Mouse (Mus musculus) heart, embryonic 13.5 days (tissue): ENCODE measurements around the gene Tet1. TPM values are rescaled to one million over a fixed set of nuclear protein-coding genes. Genes with fewer than 3 reads are reported as not detected.

Experiments
- ATAC-seq: fragments of 200-750 bp; cut with Nextera tagmentation; 2 replicates; pipeline ENCODE4 v1.8.0; 2017; ENCODE audit warnings: moderate TSS enrichment; ENCODE audit not compliant: insufficient number of reproducible peaks, low FRiP score, low TSS enrichment; ENCODE audit errors: extremely low read depth
- H3K27ac ChIP-seq: fragments of 300-500 bp; sonication (generic); replicated peaks from 2 replicates; pipeline ENCODE4 v1.5.1; 2015; ENCODE audit warnings: moderate library complexity, mild to moderate bottlenecking, inconsistent platforms
- H3K27me3 ChIP-seq: fragments of 300-500 bp; sonication (generic); replicated peaks from 2 replicates; pipeline ENCODE4 v1.6.1; 2015; ENCODE audit warnings: mild to moderate bottlenecking, inconsistent platforms
- H3K36me3 ChIP-seq: fragments of 300-500 bp; sonication (generic); 2 replicates; pipeline ENCODE4 v1.6.1; 2015; ENCODE audit warnings: mild to moderate bottlenecking, inconsistent platforms
- H3K4me1 ChIP-seq: fragments of 300-500 bp; sonication (generic); 2 replicates; pipeline ENCODE4 v1.6.1; 2015; ENCODE audit warnings: inconsistent platforms
- H3K4me2 ChIP-seq: fragments of 300-500 bp; sonication (generic); 2 replicates; pipeline ENCODE4 v1.6.1; 2015; ENCODE audit warnings: inconsistent platforms, mild to moderate bottlenecking, moderate library complexity
- H3K4me3 ChIP-seq: fragments of 300-500 bp; sonication (generic); 2 replicates; pipeline ENCODE4 v1.5.1; 2015; ENCODE audit warnings: moderate library complexity, mild to moderate bottlenecking, inconsistent platforms
- H3K9ac ChIP-seq: fragments of 300-500 bp; sonication (generic); 2 replicates; pipeline ENCODE4 v1.6.1; 2015; ENCODE audit warnings: inconsistent platforms, mild to moderate bottlenecking, moderate library complexity
- H3K9me3 ChIP-seq: fragments of 300-500 bp; sonication (generic); 2 replicates; pipeline ENCODE4 v1.6.1; 2016; ENCODE audit warnings: inconsistent platforms
- WGBS: fragments of 180-500 bp; shearing (Covaris S2); methylation state at CpG from one replicate; pipeline ENCODE4 v1.1.7; 2015; ENCODE audit warnings: mixed read lengths; 5-methylcytosine and 5-hydroxymethylcytosine counted together
- polyA plus RNA-seq: library from polyadenylated mRNA; unstranded; fragments of >200 nt; fragmentation: Nextera tagmentation; extraction: Ambion mirVana; gene quantifications from 2 replicates; pipeline ENCODE4 v1.2.1, GENCODE M21; 2015

Gene Tet1
- polyA plus RNA-seq, 1 experiment from 2014 or later = 24.0 TPM

DNA sequence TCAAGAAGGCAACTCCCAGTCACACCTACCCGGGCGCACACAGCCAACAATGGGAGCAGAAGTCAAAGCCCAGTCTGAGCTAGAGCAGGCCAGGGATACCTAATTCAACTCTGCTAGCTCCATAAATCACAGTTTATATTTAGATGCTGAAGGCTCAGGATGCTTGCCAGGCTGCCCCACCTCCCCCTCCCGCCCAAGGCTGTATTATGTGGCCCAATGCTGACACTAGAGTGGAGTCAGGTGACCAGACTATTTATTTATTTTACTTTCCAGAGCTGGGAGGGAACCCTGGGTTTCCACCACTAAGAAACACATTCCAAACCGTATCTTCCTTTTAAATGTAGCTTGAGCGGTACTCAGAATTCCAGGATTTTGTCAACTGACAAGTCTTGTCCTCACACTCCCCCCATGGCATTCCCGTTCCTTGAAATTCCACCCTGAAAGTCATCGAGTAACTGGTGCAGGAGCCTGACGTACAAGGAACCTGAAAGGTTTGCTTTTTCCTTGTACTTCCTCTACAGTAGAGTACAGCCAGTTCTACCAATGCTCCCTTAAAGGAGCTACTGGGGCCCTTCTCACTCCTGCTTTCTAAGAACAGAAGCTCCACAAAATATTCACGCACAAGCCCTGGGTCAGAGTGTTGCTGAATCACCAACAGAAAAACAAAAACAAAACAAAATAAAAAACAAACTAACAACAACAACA lies 64.9 kb downstream of the Tet1 start:
- H3K4me3 ChIP-seq = peak overlapping the region; percentile 32

DNA sequence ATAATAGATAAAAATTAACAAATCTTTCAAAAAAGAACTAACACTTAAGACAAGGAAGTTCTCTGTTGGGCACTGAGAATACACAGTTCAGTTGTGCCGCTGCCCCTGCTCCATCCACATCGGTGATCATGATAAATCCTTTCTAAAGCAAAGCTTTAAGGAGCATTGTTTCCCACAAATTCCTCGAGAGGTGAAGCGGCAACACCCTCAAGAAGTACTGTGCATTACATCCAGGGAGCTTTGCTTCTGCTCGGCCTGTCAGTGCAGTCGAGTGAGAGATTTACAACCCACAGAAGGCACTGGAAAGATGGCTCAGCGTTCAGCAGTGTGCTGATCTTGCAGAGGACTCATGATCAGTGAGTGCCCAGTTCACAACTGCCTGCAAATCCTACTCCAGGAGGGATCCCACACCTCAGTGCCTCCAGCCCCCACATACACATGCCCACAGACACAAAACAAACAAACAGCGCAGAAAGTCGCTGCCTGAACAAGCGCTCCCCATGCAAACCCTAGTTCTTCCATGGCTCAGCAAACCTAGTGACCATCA lies 66.8 kb downstream of the Tet1 start:
- Histone ChIP-seq H3K27ac (no peak overlapping the region), H3K4me3 (no peak overlapping the region), H3K9me3 (no peaks in the 10 kb centered on the region), H3K4me2 (no peak overlapping the region), H3K9ac (no peak overlapping the region), H3K36me3 (peaks cover 37% of the 10 kb centered on the region), H3K27me3 (no peaks in the 10 kb centered on the region), H3K4me1 (peaks cover 24% of the 10 kb centered on the region)
- WGBS = 78% methylated on average over 10 of the region's 10 CpGs
- ATAC-seq = no peak

More for the DNA sequence above, 64.9 kb downstream of the Tet1 start:
- H3K36me3 ChIP-seq = peaks cover 18% of the 10 kb centered on the region
- H3K27ac ChIP-seq = peak overlapping the region; percentile 91
- WGBS = 18% methylated on average over 9 of the region's 9 CpGs
- no peaks in the 10 kb centered on the region for H3K9me3 ChIP-seq
- peak; percentile 69; the same call in 1 of the 2 replicates for ATAC-seq
- peaks cover 33% of the 10 kb centered on the region for H3K4me1 ChIP-seq
- H3K4me2 ChIP-seq = peak overlapping the region; percentile 63
- no peaks in the 10 kb centered on the region for H3K27me3 ChIP-seq
- peak overlapping the region; percentile 68 for H3K9ac ChIP-seq

DNA sequence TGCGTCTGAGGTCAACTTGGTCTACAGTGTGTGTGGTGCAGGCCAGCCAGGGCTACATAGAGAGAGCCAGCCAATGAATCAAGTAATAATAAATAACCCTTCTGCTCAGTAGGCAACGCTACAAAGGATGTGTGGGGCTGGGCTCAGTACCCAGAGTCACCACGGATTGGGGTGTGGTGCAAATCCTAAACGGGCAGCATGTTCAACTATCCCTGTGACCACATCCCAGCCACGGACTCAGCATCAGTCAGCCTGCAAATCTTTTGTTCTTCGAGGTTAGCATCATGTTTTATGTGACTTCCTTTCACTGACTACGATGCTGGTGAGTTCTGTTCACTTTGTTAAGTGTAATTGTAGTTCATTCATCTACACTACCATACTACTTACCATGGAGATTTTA lies 68.1 kb downstream of the Tet1 start:
- H3K27me3 ChIP-seq = no peaks in the 10 kb centered on the region

DNA sequence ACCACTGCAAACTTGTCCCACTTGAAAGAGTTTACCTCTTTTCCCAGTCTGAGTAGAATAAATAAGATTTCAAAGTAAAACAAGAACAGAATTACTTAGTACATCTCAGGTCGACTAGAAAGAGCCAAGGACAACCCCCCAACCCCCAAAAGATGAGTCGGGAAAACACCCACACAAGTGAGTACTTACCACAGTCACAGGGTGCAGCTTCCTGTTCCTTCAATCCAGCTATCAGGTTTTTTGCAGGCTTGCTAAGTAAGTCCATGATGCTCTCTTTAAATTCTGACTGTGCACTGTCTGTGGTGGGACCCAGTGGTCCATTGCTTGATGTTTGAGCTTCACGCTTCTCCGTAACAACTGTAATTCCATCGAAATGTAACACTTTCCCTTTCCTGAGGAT lies 70.8 kb downstream of the Tet1 start:
- 87% methylated on average over 5 of the region's 5 CpGs for WGBS
- H3K4me1 ChIP-seq = peaks cover 6% of the 10 kb centered on the region
- no peak overlapping the region for H3K4me2 ChIP-seq
- no peaks in the 10 kb centered on the region for H3K27me3 ChIP-seq
- ATAC-seq = no peak
- peaks cover 55% of the 10 kb centered on the region for H3K36me3 ChIP-seq
- no peak overlapping the region for H3K27ac ChIP-seq
- H3K4me3 ChIP-seq = no peak overlapping the region
- H3K9me3 ChIP-seq = no peaks in the 10 kb centered on the region
- H3K9ac ChIP-seq = no peak overlapping the region

More for the DNA sequence above, 68.1 kb downstream of the Tet1 start:
- ATAC-seq = no peak
- no peak overlapping the region for H3K4me2 ChIP-seq
- no peak overlapping the region for H3K4me3 ChIP-seq
- H3K27ac ChIP-seq = no peak overlapping the region
- H3K4me1 ChIP-seq = peaks cover 24% of the 10 kb centered on the region
- no peaks in the 10 kb centered on the region for H3K9me3 ChIP-seq
- WGBS = 93% methylated on average over 7 of the region's 7 CpGs
- H3K36me3 ChIP-seq = peaks cover 41% of the 10 kb centered on the region
- H3K9ac ChIP-seq = no peak overlapping the region

DNA sequence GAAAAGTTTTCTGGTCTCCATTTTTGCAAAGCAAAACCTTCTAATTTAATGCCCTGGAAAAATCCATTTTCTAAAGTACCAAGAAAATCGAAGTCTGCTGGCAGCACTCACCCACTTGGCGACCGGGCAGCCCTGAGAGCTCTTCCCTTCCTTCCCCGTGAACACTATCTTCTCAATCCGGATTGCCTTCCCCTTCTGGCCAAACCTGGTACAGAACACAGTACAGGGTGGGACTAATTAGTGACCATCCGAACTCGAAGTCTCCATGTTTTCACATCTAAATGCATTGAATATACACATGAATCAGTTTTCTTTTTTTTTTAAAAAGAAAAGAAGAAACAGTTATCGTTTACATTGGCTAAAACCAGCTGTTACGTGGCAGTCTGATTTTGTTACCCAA lies 76.0 kb downstream of the Tet1 start:
- 75% methylated on average over 9 of the region's 9 CpGs for WGBS

DNA sequence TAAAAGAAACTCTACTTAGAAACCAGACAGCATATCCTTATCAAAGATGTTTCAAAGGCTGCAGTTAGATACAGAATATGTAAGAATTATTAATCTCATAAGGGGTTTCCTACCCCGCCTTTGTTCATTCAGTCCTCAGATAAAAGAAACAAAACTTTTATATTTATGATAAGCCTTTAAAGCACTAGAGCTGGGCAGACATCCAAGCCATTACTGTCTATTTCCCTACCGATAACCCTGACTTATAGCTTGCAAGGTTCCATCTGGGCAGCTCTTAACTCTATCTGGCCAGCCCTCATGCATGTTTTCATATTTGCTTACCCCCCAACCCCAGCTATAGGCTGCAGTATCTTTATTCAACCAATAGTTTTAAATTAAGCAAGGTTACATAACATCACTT lies 77.2 kb downstream of the Tet1 start:
- Histone ChIP-seq H3K27ac (no peak overlapping the region), H3K4me2 (no peak overlapping the region), H3K4me1 (peaks cover 13% of the 10 kb centered on the region), H3K9me3 (no peaks in the 10 kb centered on the region), H3K9ac (no peak overlapping the region), H3K36me3 (peaks cover 60% of the 10 kb centered on the region), H3K27me3 (no peaks in the 10 kb centered on the region), H3K4me3 (no peak overlapping the region)
- no peak for ATAC-seq
- WGBS = 35% methylated on average over 2 of the region's 2 CpGs

More for the DNA sequence above, 76.0 kb downstream of the Tet1 start:
- H3K4me3 ChIP-seq = no peak overlapping the region
- peaks cover 13% of the 10 kb centered on the region for H3K4me1 ChIP-seq
- H3K27me3 ChIP-seq = no peaks in the 10 kb centered on the region
- H3K9ac ChIP-seq = no peak overlapping the region
- H3K36me3 ChIP-seq = peaks cover 61% of the 10 kb centered on the region
- no peak for ATAC-seq
- H3K27ac ChIP-seq = no peak overlapping the region
- no peaks in the 10 kb centered on the region for H3K9me3 ChIP-seq
- no peak overlapping the region for H3K4me2 ChIP-seq

DNA sequence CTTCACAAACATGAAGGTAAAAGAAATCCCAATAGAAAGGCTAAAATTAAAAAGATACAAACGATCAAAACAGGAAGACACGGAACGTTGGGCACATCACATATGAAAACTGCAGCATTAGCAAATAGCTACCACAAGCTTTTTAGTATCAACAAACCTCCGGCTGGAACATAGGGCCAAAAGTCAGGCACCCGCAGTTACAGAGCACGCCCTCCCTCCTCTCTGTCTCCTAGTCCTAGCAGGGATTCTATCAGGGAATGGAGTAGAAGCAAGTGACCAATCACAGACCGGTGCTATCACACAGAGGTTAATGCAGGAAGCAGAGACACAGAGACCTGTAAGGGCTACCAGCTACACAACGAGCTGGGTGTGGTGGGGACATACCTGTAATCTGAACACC lies 84.3 kb downstream of the Tet1 start:
- Histone ChIP-seq H3K27ac (no peak overlapping the region), H3K4me3 (no peak overlapping the region), H3K4me2 (no peak overlapping the region), H3K9ac (no peak overlapping the region), H3K27me3 (no peaks in the 10 kb centered on the region), H3K9me3 (no peaks in the 10 kb centered on the region), H3K36me3 (peaks cover 67% of the 10 kb centered on the region), H3K4me1 (no peaks in the 10 kb centered on the region)
- 83% methylated on average over 8 of the region's 8 CpGs for WGBS
- ATAC-seq = no peak

DNA sequence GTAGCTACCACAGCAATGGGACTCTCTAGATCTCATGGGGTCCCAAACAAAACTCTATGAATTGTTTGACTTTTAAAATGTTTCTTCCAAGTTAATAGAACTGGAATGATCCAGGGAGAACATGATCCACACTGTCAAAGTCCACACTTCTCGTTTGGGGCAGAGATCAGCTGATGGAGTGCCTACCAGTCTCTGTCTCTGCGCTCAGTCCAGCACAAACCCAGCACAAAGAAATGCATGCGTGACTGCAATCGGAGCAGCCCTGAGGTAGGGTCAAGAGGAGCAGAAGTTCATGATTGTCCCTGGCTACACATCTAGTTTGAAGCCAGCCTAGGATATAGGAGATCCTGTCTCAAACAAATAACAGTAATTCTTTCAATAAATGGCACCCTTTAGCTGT lies 85.4 kb downstream of the Tet1 start:
- whole genome bisulfite sequencing = 80% methylated on average over 4 of the region's 4 CpGs
- H3K9ac ChIP-seq = no peak overlapping the region
- peaks cover 69% of the 10 kb centered on the region for H3K36me3 ChIP-seq
- no peak overlapping the region for H3K4me2 ChIP-seq
- H3K27ac ChIP-seq = no peak overlapping the region
- H3K27me3 ChIP-seq = no peaks in the 10 kb centered on the region
- H3K4me3 ChIP-seq = no peak overlapping the region
- no peak for ATAC-seq
- no peaks in the 10 kb centered on the region for H3K4me1 ChIP-seq
- no peaks in the 10 kb centered on the region for H3K9me3 ChIP-seq

DNA sequence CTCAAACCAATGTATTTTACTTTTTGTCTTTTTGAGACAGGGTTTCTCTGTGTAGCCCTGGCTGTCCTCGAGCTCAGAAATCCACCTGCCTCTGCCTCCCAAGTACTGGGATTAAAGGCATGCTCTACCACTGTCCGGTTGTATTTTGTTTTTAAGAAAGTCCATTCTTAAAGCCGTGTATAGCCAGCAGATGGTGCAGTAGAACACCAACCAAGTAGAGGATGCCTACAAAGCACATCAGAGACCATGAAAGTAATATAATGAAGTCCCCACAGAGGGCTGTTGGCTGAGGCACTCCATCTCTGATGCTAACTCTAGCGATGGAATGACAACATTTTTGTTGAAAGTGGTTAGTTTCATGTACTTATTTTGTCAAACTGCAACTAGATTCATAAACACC lies 98.8 kb downstream of the Tet1 start:
- H3K9ac ChIP-seq = no peak overlapping the region
- no peak overlapping the region for H3K4me3 ChIP-seq
- H3K9me3 ChIP-seq = no peaks in the 10 kb centered on the region
- H3K36me3 ChIP-seq = peaks cover 59% of the 10 kb centered on the region
- H3K27me3 ChIP-seq = no peaks in the 10 kb centered on the region
- H3K27ac ChIP-seq = no peak overlapping the region
- WGBS = 61% methylated on average over 4 of the region's 4 CpGs
- H3K4me2 ChIP-seq = no peak overlapping the region
- no peaks in the 10 kb centered on the region for H3K4me1 ChIP-seq
- no peak for ATAC-seq

DNA sequence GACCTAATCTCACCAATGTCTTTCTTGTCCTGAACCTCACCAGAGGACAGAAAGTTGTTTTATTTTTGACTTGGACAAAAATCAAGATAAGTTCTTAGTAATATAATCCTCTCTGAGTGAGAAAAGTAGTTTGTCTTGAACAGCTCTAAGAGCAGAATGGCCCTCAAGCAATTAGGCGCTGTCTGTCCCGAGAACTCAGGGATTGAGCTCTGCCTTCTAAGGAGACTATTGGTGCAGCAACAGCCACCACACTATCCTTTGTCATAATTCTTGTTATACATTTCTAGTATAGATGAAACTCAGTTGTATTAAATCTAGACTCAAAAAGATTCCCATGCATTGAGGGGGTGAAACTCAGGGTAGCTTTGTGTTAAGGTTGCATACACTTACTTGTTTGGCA lies 100.0 kb downstream of the Tet1 start:
- no peaks in the 10 kb centered on the region for H3K4me1 ChIP-seq
- H3K9ac ChIP-seq = no peak overlapping the region
- no peaks in the 10 kb centered on the region for H3K27me3 ChIP-seq
- no peak overlapping the region for H3K27ac ChIP-seq
- no peaks in the 10 kb centered on the region for H3K9me3 ChIP-seq
- 89% methylated on average over 2 of the region's 2 CpGs for WGBS
- peaks cover 52% of the 10 kb centered on the region for H3K36me3 ChIP-seq
- ATAC-seq = no peak
- H3K4me3 ChIP-seq = no peak overlapping the region
- no peak overlapping the region for H3K4me2 ChIP-seq

DNA sequence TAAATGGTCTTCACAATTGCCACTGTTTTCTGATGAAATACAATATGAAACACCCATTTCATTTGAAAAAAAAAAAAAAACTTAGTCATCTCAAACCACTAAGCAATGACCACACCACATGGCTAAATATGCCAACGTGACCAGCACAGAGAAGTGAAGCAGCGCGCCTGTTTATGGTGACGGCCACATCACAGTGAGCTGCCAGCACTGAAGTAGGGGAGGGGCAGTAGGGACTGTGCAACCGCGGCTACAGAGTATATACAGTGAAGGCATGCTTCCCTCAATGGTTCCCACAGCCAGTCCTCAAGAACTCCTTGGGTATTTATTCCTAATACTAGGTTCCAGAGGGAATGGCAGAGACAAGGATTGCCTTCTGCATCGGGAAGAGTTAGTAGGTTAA lies 100.5 kb downstream of the Tet1 start:
- WGBS = 85% methylated on average over 7 of the region's 7 CpGs
- no peak overlapping the region for H3K9ac ChIP-seq
- H3K4me3 ChIP-seq = no peak overlapping the region
- peaks cover 48% of the 10 kb centered on the region for H3K36me3 ChIP-seq
- no peaks in the 10 kb centered on the region for H3K4me1 ChIP-seq
- no peaks in the 10 kb centered on the region for H3K27me3 ChIP-seq
- no peak for ATAC-seq
- H3K27ac ChIP-seq = no peak overlapping the region
- no peaks in the 10 kb centered on the region for H3K9me3 ChIP-seq
- no peak overlapping the region for H3K4me2 ChIP-seq

DNA sequence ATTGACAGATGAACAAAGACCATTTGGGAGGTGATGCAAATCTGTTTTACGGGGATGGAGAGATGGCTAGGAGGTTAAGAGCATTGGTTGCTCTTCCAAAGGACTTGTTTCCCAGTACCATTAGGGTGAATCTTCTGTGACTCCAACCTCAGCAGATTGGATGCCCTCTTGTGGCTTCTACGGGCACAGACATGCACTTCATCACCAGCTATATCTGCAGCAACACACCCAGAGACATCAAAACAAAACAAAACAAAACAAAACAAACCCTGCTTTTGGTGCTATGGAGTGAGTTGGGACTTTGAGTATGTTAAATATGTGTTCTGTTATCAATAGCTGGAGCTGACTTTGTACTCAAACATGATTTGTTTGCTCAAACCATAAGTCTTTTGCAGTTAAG lies 104.7 kb downstream of the Tet1 start:
- Histone ChIP-seq H3K27me3 (no peaks in the 10 kb centered on the region), H3K4me2 (no peak overlapping the region), H3K27ac (no peak overlapping the region), H3K4me3 (no peak overlapping the region), H3K4me1 (no peaks in the 10 kb centered on the region), H3K9me3 (no peaks in the 10 kb centered on the region), H3K36me3 (peaks cover 11% of the 10 kb centered on the region), H3K9ac (no peak overlapping the region)
- WGBS = 72% methylated on average over 2 of the region's 2 CpGs
- ATAC-seq = no peak
